Mouse (Mus musculus) liver, embryonic 14.5 days (tissue): Measurements from ENCODE around the gene Ngrn.

ENCODE experiments used
- CTCF ChIP-seq: IDR thresholded peaks from 2 replicates; pipeline ENCODE4 v1.5.1; 2016; ENCODE audit warnings: antibody characterized with exemption, low read depth, control low read depth
- EP300 ChIP-seq: IDR thresholded peaks from 2 replicates; pipeline ENCODE4 v1.6.1; 2016; ENCODE audit warnings: antibody characterized with exemption, low read depth

DNA sequence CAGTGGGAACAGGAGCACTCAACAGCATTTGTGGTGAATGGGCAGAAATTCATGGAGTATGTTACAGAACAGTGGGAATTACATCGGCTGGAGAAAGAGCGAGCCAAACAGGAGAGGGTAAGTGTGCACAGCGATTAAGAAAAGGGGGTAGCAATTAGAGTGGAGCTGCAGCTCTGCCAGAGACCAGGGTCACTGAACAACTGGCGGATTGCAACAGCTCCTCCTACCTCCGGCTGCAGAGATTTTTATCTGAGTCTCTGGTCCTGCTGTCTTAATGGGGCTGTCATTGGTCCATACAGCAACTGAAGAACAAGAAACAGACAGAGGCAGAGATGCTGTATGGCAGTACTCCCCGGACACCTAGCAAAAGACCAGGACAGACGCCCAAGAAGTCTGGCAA lies 49.8 kb downstream of the Ngrn start:
- TF ChIP-seq CTCF (no peak), EP300 (no peak)
